Mouse (Mus musculus) central nervous system, embryonic 14 days (tissue): ENCODE measurements around the gene Cttnbp2. TPM values are rescaled to one million over a fixed set of nuclear protein-coding genes. Genes with fewer than 3 reads are reported as not detected.

Experiments
- polyA plus RNA-seq: library from polyadenylated mRNA; depleted of rRNA; stranded (reverse); fragments of >200 nt; gene quantifications from 2 replicates; pipeline ENCODE4 v1.2.3, GENCODE M21; 2012; rRNA removed

The Cttnbp2 gene
- polyA plus RNA-seq = 37.8 and 50.5 TPM in 2 replicates

DNA sequence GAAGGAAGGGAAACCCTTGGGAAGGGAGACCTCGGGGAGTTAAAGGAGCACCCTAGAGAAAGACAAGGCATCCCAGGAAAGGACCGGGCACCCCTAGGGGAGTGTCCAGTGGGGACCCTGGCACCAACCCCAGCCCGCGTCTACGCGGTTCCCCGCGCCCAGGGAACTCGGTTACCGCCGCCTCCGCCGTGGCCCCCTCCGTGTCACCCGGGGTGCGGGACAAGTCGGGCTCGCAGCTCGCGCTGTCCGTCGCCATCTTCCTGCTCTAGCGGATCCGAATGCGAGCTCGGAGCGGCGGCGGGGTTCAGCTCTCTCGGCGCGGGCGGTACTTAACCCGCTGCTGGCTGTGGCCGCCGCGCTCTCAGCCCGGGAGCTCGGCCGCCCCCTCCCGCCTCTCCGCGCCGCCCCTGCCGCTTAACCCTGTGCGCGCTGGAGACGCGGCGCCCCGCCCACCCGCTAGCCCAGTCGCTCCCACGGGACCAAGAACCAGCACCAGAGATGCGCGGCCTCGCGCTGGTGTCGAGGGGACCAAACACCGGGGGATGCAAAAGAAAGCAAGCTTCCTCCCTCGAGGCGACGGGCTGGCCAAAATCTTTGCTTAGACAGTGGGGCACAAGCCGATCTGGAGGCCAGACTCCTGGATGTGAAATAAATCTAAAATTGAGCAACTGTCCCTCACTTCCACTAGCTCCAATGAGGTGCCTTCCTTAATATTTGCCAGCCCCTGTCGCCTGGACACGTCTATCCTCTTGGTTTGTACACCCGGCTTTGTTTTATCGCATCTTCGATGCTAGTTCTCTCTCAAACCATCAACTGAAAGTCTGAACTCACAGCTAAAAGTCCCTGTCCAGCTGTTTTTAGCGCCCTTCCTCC lies at the start of gene Cttnbp2:
Cttnbp2 (minus strand) TSS at position 364 of the 873 bp plus-strand sequence.

